Mouse (Mus musculus): ENCODE results near the gene Plpp4.

Gene Plpp4

DNA sequence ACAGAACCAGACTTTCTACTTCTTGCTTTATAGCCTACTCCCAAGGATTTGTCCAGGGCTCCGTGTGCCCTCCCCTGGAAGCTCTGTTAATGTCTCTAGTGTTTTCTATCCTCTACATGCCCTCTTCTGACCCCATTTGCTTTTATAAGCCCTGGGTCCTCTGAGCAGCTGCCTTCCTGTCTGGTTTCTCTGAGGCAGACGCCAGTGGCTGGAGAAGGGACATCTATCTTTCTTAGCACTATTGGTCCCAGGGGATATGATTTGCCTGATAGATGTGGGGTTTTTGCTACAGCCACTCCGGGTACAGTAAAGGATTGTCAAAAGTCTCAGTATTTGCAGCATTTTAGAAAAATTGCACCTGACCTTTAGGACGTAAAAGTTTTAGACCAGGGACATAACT lies 46.5 kb downstream of the Plpp4 start:
- no peak for DNase-seq

DNA sequence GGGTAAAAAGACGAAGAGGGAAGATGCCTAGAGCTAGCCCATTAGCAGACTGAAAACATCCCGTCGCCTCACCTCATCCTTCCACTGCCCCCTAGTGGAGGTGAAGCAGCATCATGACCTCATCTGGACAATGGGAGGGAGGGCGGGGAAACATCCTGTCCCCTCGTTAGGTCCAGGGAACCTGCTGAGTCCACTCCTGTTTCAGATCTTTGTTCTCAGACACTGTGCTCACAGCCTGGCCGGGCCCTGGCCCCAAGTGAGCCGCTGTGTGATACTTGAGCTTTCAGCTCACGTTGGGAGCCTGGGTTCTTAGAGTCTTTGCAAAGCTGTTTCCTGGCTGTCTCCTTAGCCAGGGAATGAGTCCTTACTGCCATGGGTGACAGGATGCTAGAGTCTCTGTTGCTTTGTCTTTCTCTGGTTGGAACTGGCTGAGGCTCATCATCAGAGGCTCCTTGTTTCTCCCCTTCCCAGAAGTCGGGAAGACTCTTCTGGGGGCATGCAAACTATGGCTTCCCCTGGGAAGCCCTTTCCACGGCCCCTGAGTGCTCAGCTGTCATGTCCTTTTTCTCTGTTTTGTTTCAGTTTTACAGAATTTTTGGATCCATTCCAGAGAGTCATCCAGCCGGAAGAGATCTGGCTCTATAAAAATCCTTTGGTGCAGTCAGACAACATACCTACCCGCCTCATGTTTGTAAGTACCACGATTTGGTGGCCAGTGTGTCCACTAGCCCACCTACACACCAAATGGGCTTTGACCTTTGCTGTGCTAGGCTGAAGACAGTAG lies 50.4 kb downstream of the Plpp4 start:
- DNase-seq, result peak; percentile 3

DNA sequence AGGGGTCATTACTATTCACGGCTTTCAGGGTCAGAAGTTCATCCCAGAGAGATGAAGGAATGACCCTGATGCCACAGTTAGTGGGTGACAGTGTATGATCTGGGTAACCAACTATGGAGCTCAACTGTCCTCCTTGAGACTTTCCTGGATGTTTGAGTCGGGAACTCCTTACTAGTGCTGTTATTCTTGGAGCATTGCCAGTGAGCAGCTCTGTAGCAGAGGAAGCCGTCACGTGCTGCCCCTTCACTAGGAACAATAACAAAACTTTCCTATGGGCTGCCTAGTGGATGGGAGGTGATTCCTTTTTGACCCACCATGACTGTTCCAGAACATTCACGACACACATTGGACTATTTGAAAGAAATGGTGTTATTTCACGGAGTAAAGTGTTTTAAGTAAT lies 51.8 kb downstream of the Plpp4 start:
- no peak for DNase-seq

DNA sequence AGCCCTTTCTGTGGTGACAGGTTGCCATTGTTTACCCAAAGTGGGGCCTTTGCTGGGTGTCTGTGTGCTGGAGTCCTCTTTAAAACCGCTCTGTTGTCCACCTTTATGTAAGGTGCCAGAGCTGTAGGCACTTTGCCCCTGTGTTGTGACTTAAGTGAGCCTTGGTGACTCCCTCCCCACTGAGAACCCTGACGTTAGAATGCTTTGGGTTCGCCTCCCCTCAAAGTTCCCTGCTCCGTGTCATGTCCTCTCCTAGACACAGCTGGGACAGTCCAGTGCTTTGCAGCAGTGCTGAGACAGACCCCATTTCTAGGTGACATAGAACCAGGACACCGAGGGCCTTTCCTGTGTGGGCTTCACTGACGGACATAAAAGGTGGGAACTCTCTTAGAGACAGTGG lies 55.7 kb downstream of the Plpp4 start:
- DNase-seq, result no peak

DNA sequence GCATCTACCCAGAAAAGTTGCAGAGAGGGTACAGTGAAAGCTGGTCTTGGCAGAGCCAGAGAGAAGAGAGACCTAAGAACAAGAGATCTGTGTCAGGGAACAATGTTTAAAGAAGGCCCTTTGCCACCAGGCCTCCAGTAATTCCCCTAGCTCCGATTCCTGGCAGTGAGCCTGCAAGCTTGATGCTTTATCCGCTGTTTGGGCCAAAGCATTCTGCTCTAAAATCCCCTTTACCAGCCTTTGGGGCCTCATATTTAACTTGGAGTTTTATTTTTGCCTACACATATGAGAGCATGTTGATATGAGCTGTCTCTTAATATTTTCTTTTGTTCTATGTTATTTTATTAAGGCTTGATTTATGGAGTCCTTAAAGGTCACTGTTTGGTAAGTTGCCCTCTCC lies 57.1 kb downstream of the Plpp4 start:
- DNase-seq, result no peak

DNA sequence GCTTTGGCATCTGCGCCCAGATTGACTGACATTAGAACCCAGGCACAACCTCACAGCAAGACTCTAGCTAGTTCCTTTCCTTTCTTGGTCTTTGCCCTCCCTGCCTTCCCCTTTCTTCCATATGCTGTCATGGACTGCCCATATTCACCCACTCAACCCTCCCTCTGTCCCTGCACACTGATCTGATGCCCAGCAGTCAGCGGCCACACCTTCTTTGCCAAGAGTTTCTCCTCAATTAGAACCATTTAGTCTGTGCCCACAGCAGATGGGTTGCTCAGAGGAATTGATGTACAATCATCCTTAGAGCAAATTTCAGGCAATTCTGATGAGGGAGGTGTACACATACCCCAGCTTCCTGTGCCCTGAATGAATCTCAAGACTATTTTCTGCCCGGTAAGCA lies 83.3 kb downstream of the Plpp4 start:
- DNase-seq, result no peak

DNA sequence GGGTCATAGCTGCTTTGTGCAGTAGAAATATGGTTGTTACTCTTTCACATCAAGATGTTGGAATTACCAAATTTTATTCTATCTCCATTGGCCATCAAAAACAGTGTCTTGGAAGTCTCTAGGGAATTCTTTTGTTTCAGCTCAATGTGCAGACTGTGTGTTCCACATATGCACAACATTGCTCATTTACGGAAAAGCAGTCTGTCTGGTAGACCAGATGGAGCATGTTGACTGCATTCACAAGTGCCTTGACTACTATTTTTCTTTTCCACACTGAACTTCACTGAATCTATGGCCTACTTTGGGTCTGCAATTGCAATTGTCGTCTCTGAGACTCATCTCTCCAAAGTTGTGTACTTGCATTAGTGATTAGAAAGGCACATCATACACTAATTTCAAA lies 98.7 kb downstream of the Plpp4 start:
- DNase-seq, result no peak

DNA sequence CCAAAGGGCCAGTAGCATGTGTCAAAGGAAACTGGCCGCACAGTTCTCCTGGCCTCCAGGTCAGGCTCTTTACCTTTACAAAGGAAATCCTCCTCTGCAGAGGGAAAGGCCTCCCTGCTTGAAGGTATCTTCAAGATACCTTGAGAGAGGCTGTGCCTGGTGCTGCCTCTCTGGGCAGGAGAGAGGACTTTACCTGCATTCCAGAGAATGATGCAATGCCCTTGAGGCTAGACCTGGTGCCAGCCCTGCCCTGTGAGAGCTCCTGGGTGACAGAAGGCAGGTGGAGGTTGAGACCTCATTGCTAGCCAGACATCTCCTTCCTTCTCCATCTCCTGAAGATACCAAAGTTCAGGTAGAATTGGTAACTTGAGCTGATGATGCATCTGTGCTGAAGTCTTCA lies 118.5 kb downstream of the Plpp4 start:
- DNase-seq, result no peak

DNA sequence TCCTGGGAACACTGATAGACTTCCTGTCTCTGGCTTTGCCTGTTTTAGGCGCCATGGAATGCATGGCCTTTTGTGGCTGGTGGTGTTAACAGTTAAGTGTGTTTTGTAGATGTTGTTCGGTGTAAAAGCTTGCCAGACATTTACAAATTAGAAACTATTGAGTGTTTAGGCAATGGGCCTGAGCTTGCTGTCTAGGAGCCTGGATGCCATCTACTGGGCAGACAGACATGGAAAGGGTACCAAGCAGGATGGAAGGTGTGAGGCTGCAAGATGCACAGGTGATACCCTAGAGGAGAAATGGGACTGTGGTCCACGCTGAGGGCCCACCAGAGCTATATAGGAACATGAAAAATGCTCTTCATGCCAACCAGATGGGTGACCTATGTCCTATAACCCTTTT lies 128.3 kb downstream of the Plpp4 start:
- no peak for DNase-seq

DNA sequence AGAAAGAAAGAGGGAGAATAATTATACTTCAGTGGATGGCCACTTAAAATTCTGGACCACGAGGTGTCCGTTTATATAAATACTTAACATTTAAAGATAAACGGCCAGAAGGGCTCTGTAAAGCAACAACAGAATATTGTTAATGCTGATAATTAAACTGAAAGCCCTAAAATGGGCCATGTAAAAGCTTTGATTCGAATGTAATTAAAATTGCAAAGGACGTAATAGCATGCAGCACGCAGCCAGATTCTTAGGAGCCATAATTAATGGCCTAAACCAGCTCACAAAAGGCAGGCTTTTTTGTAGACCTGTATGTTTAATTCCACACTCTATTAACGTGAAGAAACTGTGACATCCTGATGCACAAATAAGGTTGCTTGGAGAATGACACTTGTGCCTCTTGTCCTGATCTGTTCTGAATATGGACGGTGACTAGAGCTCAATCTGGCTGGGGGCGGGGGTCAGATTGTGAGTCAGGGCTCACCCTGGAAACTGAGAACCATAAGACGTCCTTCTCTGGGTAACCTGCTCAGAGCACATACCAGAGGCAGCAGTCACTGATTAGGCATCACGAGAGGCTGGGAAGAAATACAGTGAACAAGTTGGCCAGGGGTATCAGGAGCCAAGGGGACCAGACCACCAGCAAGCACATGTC lies 136.1 kb downstream of the Plpp4 start:
- no peak for DNase-seq

DNA sequence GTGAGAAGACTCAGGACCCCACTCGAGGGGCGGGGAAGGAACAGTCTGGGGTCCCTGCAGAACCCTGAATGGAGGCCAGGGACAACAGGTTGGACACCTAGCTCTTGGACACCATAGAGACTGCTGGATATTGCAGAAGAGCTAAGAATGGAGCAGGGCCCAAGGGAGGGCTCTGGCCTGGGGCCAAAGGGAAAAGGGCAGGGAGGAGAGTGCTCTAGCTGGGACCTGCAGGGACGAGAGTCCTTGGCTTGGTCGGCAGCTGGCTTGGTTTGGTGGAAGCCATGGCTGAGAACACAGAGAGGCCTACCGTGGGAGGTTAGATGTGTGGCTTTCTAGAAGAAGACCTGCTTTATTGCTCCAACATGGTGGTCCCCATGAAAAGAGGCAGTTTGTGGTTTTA lies 139.7 kb downstream of the Plpp4 start:
- DNase-seq, result no peak

DNA sequence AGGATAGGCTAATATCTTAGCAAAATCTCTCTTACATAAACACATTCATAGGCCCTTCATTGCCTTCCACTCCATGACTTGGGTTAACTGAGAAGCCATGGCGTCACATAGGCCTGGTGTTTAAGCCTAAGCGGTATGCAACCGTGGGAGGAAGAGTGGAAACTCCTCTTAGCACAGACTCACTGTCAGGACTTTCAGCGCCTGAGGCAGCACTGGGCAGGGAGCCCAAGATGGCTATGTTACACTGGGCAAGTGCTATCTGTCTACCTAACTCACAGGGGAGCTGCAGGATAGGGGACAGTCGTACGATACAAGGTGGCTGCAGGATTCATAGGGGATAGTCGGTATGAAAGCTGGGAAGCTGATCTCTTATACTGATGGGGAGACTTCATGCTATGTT lies 142.2 kb downstream of the Plpp4 start:
- DNase-seq, result no peak

DNA sequence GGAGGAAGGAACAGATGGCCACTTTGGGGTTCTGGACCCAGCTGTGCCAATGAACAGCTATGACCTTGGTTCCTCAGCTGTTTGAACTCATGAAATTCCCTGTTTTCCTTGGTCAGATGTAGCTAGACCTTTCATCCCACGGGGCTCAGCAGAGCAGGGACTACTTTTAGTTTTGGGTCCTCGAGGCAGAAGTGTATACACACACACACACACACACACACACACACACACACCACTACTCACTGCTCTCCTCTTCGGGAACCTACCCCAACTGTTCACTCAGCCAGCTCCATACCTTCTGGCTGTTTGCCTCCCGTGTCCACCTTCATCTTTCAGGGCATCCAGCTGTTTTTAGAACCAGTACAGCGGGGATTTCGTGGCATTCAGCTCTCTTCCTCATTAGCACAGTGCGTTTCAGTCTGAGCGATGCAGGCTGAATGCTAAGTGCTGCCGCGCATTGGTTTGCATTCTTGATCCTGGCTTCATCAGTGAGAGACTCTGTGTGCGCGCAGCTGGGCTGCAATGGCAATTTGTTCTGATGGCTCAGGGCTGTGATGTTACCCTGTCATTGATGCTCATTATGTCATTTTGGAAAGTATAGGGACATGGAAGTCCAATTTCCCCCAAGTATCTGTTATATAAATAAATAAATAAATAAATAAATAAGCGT lies 146.0 kb downstream of the Plpp4 start:
- no peak for DNase-seq

DNA sequence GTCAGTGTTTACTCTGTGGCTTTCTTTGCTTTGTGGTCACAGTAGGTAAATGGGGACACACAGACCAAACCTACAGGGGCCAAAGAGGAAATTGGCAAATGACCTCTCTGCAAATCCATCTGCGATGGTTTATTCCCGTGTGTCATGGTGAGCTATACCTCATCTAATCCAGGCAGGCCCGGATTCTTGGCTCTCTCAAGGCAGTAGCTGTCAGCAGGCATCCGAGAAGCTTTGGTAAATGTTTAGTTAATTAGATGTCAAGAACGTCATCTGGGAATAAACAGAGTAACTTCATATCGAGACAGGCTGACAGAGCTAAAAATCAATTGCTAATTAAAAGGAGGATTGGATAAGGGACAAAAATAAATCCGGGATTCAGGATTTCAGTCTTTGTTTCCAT lies 149.2 kb downstream of the Plpp4 start:
- no peak for DNase-seq

DNA sequence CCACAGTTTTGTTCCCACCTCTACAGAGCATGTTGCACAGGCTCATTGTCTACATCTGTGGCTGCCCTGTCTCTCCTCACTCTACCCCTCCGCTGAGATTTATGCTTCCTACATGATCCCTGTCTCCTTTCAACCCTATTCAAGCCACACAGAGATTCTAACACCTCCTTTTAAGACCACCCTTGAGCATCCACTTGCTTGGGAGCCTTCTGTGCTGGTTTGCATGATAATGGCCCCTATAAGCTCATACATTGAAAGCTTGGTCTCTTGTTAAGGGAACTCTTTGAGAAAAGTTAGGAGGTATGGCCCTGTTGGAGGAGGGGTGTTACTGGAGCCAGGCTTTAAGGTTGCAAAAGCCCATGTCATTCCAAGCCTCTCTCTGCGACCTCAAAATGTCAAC lies 155.9 kb downstream of the Plpp4 start:
- DNase-seq, result no peak

DNA sequence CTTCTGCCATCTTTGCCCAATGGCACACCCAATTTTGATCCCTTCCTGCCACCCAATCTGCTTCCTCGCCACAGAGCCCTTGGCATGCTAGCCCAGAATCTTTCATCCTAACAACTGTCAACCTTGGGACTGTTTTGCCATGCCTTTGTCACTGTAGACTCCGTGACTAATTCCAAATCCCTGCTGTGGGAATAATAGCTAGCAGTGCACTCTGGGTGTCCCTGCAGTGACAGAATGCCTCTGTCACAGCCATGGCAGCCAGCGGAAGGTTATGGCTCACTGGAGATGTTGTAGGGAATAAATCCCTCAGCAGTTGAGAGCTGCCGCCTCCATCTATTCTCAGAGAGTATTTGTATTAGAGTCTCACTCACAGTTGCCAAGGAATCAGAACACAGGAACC lies 158.3 kb downstream of the Plpp4 start:
- DNase-seq, result no peak

DNA sequence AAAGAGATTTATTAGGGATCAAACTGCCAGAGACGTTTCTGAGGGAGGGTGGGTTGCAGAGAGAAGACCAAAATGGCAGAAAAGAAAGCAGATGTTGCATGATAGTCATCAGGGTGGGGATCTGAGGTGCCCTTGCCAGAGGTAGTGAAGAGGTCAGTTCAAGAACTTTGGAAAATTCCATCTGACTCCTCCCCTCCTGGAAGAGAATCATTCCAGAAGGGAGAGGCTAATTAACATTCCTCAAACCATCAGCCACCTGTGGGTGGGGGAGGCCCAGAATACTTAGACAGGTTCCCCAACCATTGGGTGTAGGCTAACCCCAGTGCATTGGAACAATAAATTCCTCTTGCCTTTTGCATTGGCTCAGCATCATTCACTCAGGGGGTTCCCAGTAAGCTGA lies 164.3 kb downstream of the Plpp4 start:
- no peak for DNase-seq

DNA sequence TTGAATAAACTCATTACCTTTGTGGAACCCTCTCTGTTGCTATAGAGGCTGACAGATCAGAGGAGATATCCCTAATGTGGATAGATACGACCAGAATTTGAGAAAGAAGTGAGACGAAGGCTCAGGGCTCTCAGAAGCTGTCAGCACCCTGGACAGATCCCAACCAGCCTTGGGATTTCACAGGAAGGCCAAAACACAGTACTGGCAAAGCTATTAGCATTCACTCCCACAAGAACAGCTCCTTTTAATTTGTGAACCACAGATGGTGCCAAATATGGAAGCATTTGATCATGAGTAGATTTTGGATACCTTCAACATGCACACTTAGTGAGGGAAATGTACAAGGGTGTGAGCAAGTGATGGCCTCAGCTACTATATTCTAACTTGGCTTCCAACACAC lies 168.7 kb downstream of the Plpp4 start:
- peak; percentile 14 for DNase-seq

DNA sequence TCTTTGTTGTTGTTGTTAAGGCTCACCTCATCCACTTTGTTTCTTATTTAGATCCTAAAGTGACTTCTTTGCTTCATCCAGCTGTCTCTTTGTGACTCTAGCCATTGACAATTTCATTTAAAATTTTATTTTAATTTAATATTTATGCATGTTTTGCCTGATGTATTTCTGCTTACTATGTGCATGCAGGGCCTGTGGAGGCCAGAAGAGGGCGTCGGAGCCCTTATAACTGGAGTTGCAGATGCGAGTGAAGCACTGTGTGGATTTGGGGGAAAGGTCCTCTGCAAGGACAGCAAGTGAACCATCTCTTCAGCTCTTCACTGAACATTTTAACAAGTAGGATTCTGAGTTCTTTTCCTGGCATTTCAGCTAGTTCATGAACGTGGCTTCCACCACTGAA lies 172.0 kb downstream of the Plpp4 start:
- no peak for DNase-seq

DNA sequence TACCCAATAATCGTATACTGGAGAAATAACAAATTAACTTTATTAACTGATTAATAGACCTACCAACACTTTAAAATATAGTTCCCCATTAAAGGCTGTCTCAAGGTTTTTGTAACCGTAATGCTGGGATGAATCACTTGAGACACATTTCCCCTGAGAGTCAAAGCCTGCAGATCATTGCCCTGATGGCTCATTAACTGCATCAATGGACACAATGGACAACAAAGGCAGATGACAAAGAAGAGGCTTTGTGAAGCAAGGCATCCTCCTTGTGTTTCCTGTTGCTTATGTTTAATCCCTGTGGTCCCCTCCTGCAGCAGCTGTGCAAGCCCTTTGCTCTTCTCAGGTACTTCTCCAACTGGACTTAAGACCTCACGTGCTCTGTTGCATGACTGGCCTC lies 173.1 kb downstream of the Plpp4 start:
- no peak for DNase-seq
